Mouse (Mus musculus) gastrocnemius, postnatal 25 days (tissue): ENCODE results near the gene Stil. TPM values are rescaled to one million over a fixed set of nuclear protein-coding genes. Genes with fewer than 3 reads are reported as not detected.

Experiments
- DNase-seq: peaks from one replicate; pipeline ENCODE4 v3.0.0; 2022
- total RNA-seq, 2 experiments: library from RNA; stranded (reverse); gene quantifications; 1 replicate in 1 of 2; 2 replicates in 1 of 2; pipeline ENCODE4 v1.2.3; 2021

The Stil gene
- total RNA-seq, 2 experiments from 2014 or later, result 0.24 TPM; not detected in 1

DNA sequence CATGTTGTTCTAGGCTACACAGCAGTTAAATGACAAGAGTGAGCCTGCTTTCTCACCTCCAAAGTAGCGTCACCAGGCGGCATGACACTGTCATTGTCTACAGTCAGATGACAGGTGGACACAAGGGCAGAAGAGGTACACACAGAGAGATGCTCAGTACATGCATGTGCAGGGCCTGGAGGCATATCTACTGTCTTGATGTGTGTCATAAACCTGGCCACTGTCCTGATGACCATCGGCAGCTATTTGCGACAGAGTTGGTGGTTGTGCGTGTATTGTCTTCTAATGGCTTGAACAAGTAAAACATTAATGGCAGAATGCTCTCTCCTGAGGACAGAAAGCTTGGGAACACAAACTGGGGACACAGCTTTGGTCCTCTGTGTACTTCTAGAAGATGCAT is 51.3 kb downstream of the Stil start:
- no peak for DNase-seq

- DNase-seq, result peak; percentile 69
Measured at GRCm38 (mm10) chr4:115052343-115053005, 52.5 kb downstream of the Stil start.

DNA sequence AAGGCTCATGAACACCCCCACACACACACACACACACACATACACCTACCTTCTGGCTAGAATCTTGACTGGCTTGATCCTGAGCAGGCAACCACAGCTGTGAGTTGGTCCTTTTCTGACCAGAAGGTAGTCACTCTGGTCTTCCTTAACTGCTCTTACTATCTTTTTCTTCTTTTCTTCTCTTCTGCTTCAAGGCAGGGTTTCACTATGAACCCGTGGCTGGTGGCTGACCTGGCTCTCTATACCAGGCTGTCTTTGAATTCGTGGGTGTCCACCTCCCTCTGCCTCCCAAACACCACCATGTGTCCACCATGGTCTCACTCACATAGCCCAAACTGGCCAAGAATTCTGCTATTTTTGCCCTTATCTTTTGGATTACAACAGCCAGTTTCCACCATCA is 55.1 kb downstream of the Stil start:
- DNase-seq, result no peak

DNA sequence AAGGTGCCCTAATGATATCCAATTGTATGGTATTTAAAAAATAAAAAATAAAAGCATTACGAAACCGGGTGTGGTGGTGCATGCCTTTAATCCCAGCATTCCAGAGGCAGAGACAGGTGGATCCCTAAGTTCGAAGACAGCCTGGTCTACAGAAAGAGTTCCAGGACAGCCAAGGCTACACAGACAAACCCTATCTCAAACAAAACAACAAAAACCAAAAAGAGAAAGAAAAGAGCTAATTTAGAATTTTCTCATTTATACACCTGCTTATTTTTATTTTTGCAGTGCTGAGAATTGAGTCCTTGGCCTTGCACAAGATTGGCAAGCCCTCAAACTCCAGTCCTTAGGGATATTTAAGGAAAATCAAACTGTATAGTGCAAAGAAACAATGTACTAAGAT is 55.7 kb downstream of the Stil start:
- DNase-seq, result no peak

- no peak for DNase-seq
Measured at GRCm38 (mm10) chr4:115056371-115056920, 56.5 kb downstream of the Stil start, which contains the start of gene Tal1. TSS of gene Tal1 (plus strand) at chr4:115056426.

GRCm38 (mm10) chr4:115056921-115057673 is 57.1 kb downstream of the Stil start:
- peak; percentile 54 for DNase-seq

- no peak for DNase-seq
Measured at GRCm38 (mm10) chr4:115057674-115058316, 57.8 kb downstream of the Stil start.

GRCm38 (mm10) chr4:115058317-115058761 is 58.4 kb downstream of the Stil start:
- DNase-seq, result no peak

DNA sequence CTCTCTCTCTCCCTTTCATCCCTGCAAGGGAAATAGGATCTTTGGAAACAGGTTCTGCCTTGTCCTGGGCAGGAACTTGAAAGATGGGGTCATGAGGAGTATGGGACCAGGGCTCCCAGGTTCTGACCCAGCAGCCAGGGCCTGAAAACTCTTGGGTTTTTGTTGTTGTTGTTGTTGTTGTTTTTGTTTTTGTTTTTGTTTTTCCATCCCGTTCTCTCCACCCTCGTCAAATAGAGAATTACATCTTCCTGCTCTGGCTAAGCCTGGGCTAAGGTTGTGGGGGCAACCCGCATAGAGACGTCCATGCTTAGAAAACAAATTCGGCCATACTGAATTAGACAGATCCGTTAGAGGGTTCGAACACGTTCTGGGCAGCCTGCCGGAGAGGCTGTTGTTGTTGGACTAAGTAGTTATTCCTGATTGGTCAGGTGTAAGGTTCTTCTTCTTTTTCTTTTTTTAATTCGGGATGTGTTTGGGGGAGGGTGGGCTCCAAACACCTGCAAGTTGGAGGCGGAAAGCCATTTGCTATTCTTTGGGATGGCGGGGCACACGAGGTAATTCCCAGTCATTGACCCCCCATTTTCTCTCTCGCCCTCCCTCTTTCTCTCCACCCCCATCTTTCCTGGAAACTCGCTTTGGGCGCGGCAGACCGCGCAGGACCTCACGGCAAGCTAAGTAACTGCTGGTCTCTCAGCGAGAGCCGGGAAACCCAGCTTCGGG is 59.1 kb downstream of the Stil start:
- DNase-seq, result no peak

GRCm38 (mm10) chr4:115059871-115060270 is 59.9 kb downstream of the Stil start:
- no peak for DNase-seq

GRCm38 (mm10) chr4:115060753-115061152 is 60.8 kb downstream of the Stil start:
- DNase-seq, result no peak

DNA sequence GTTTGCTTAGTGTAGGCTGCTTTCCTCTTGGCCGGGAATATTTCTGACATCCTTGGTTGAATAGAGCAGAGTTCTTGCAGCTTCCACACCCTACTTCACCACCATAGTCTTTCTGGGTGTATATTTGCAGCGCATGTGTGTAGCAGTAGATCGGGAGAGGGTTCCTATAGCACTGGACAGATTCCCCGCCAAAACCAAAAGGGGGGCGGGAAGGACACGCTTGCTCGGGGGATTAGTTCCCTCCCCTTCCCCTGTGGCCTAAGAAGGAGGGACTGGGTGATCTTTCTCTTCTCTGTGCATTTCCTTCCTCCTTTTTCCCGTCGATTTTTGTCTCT is 62.5 kb downstream of the Stil start:
- DNase-seq, result no peak

DNA sequence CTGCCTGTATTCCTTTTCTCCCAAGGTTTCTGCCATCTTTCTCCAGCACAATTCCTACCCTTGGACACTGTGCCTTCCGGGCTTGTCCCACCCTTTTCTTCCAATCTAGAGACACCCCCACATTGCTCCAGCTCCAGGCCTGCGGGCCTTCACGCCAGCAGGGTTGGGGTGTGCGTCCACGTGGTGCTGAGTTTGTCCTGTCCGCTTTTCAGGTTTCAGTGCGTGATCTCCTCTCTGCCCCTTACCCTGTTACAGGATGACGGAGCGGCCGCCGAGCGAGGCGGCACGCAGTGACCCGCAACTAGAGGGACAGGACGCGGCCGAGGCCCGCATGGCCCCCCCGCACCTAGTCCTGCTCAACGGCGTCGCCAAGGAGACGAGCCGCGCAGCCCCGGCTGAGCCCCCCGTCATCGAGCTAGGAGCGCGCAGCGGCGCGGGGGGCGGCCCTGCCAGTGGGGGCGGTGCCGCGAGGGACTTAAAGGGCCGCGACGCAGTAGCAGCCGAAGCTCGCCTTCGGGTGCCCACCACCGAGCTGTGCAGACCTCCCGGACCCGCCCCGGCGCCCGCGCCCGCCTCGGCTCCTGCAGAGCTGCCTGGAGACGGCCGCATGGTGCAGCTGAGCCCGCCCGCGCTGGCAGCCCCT is 63.0 kb downstream of the Stil start:
- DNase-seq, result no peak

- no peak for DNase-seq
Measured at GRCm38 (mm10) chr4:115063518-115064239, 63.7 kb downstream of the Stil start.

GRCm38 (mm10) chr4:115071668-115072067 is 71.7 kb downstream of the Stil start:
- DNase-seq, result no peak

GRCm38 (mm10) chr4:115074789-115075188 is 74.8 kb downstream of the Stil start:
- DNase-seq, result no peak

DNA sequence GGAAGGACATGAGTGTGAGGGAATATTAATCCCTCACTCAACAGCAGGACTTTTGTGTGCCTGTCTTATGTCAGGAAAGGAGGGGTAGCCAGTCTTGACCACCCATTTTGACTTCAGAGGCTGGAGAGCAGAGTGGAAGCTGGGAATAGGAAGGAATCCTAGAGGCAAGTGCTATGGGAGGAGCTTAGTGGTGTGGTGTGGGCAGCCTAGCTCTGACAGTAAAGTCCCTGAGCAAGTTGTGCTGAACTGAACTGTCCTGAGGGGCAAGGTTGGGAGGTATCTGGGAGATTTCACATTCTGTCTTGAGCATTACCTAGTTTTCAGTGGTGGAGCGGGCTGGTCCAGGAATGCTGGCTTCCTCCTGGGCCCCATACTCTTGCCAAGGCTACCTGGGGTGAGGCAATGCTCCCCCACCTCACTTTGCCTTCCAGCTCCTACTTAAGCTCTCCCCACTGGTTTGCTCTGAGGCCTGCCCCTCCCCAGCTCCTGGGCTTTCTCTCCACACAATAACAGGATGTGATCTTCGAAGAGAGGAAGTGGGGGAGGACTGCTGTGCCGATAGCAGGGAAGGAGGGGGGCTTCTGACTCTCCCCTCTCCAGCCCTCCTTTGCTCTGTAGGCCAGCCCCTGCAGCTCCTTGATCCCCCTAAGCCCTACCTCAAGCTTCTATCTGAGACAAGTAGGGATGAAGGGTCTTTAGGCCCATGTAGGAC is 75.4 kb downstream of the Stil start:
- peak; percentile 25 for DNase-seq

- DNase-seq, result no peak
Measured at GRCm38 (mm10) chr4:115078892-115079820, 79.2 kb downstream of the Stil start.

GRCm38 (mm10) chr4:115079821-115080349 is 79.9 kb downstream of the Stil start:
- no peak for DNase-seq
